Mouse (Mus musculus) ovary, adult 2 months (tissue): ENCODE results near the gene Casp2. TPM values are rescaled to one million over a fixed set of nuclear protein-coding genes. Genes with fewer than 3 reads are reported as not detected.

ENCODE experiments used
- polyA plus RNA-seq: library from polyadenylated mRNA; depleted of rRNA; stranded (reverse); fragments of >200 nt; gene quantifications from 2 replicates; pipeline ENCODE4 v1.2.3, GENCODE M21; 2012; rRNA removed

The Casp2 gene
- polyA plus RNA-seq, result 36.2 and 40.9 TPM in 2 replicates

DNA sequence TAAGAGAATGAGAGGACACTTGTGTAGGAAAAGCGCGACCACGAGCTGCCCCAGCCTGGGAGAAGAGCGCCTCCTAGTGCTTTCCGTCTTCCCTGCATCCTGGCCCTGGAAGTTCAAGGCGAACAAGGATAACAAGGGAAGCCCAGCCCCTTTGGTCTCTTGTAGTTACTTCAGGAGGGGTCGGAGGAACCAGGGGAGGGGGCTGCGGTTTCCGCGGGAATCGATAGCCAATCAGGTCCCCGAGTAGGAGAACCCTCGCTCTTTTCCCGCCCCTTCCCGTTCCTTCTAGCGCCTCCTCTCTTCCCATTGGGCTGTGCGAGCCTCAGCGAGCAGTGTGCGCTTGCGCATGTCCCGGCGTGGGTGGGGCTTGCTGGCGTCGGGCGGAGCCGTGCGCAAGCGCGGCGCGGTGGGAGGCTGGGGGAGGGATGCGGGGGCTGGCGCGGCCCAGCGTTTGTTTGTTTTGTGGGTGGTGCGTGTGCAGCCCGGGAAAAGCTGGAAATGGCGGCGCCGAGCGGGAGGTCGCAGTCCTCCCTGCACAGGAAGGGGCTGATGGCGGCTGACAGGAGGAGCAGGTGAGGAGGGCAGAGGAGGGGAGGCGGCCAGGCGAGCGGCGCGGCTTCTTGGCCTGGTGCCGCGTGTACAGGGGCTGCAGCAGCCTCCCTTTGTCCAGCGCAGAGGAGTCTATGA is at the start of gene Casp2:
Gene Casp2 (plus strand): TSS at position 360 of the 687 bp plus-strand sequence.

DNA sequence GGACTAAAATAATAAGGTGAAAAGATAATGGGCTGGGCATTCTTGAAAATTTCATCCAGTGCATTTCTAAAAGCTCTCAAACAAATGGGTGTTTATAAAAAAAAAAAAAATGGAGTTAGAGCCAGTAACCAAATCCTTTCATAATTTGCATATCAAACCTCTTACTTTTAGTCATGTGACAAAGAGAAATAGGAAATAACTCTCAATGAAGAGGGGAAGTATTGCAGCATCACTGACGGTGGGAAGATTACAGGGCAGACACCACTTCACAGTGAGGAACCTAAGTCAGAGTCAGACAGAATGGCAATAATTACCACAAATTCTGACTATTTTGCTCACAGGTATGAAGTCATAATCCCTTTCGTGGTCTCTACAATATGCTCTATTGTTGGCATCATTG is 49.8 kb upstream of the Casp2 start, which contains the start of gene Tas2r144:
Gene Tas2r144 (plus strand): TSS at position 301 of the 400 bp plus-strand sequence.

DNA sequence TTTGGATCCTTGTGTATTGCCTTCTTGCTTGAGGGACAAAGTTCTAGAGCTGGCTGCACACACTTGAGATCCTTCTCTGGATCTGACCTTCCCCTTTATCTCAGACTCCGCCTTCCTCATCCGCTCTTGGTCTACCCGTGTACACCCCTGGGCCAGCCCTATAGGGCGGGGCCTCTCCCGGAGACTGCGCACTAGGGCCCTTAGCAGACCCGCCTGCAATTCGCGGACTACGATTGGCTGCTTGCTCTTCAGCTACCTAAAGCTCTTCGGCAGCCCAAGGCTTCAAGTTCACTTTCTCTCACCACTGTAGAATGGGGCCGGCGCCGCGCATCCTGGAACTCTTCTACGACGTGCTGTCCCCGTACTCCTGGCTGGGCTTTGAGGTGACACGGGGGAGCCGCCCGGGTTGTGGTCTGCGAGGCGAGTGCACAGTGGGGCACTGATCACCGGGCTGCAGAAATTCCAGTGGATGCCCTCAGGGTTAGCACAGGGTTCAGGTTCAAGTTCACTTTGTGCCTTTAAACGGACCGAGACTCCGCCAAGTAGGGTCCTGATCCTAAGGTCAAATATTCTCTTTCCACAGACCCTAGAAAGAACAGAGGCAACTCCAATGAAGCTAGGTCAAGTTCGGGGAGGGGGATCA is 19.0 kb upstream of the Casp2 start, which contains the start of gene Gstk1:
Gene Gstk1 (plus strand): TSS at position 225 of the 643 bp plus-strand sequence.

DNA sequence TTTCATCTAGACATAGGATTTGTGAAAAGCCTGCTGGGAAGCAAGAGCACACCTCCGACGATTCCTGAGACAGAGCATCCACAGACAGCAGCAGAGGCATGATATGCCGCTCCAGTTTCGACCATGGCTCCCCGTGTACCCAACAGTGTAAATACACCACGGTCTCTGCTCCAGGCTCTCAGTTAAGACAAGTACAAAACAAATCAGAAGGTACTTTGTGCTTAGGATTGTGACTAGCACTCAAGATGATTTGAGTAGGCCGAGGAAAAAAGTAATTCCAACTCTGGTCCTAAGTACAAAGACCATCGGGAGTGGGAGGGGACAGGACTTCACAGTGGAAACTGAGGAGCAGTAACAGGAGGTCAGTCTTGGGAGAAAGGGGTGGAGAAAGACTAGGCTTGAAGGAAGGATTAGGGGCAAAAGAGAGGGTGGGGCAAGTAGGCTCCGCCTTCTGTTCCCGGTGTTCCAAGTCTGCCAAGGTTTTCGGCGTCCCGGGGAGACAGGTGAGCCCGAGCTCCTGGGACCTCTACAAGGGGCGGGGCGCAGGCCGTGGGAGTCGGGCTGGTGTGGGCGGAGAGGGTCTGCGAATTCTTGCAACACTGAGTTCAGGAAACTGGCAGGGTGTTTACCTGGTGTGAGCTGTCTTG is 3.1 kb upstream of the Casp2 start, which contains the start of gene Tmem139:
Gene Tmem139 (plus strand): TSS at position 447 of the 647 bp plus-strand sequence.

GRCm38 (mm10) chr6:42286448-42286847 is 21.7 kb downstream of the Casp2 start, which contains the start of gene Clcn1:
Gene Clcn1 (plus strand): TSS chr6:42286685.

DNA sequence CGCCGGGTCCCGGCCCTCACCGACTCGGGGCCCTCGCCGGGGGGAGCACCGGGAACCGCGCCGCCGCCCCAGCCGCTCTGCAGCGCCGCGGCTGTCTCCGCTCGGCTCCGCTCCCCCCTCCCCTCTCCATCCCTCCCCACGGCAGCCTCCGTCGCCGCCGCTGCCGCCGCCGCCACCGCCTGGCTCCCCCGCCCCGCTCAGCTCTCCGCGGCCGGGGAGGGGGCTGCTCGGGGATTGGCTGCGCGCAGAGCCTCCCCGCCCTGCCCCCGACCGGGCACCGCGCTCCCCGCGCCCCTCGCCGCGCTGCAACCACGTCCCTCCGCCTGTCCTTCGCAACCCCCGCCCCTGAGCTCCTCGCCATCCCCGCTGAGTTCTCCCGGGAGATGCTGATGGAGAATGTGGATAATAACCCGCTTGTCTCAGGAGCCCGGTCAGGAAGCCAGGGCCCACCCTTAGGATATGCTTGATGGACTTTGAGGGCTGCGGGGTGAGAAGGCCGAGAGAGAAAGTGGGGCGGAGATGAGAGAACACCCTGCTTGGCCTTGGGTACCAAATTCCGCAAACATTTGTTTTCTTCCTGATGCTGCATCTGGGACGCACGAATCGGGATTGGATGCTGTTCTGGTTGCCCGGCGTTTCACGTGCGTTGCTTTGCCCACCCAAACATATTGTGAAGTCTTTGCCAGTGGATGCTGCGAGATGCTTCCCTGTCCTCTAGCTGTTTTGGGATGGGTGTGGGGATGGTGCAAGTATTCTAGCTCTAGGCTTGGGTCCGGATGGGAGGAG is 59.9 kb downstream of the Casp2 start, which contains the start of gene Fam131b:
Gene Fam131b (minus strand): TSS at position 162 of the 786 bp plus-strand sequence.

Other genes starting within 250 kb of the Casp2 start
- gene Sva, start 226.6 kb upstream of the Casp2 start, polyA plus RNA-seq, result not detected in 2 replicates
- gene Tas2r139, start 124.0 kb upstream of the Casp2 start, polyA plus RNA-seq, result not detected in 2 replicates
- gene Tas2r144, start 49.7 kb upstream of the Casp2 start, polyA plus RNA-seq, result not detected in 2 replicates
- 11.7 and 18.3 TPM in 2 replicates for gene Gstk1, start 19.1 kb upstream of the Casp2 start, polyA plus RNA-seq
- 1.6 and 1.7 TPM in 2 replicates for gene Tmem139, start 3.0 kb upstream of the Casp2 start, polyA plus RNA-seq
- gene Clcn1, start 21.7 kb downstream of the Casp2 start, polyA plus RNA-seq, result 0.23 and 0.29 TPM in 2 replicates
- gene Fam131b, start 59.7 kb downstream of the Casp2 start, polyA plus RNA-seq, result 0.63 and 0.67 TPM in 2 replicates
- 300 and 324 TPM in 2 replicates for gene Zyx, start 84.6 kb downstream of the Casp2 start, polyA plus RNA-seq
- gene Epha1, start 108.3 kb downstream of the Casp2 start, polyA plus RNA-seq, result 5.2 and 5.5 TPM in 2 replicates
- gene Tas2r143, start 135.3 kb downstream of the Casp2 start, polyA plus RNA-seq, result 0.33 TPM in 1 of 2 replicates, not detected in the other
- not detected in 2 replicates for gene Tas2r135, start 140.4 kb downstream of the Casp2 start, polyA plus RNA-seq
- gene Tas2r126, start 169.6 kb downstream of the Casp2 start, polyA plus RNA-seq, result not detected in 2 replicates
- gene Olfr458, start 200.2 kb downstream of the Casp2 start, polyA plus RNA-seq, result not detected in 2 replicates
- not detected in 2 replicates for gene Olfr457, start 211.3 kb downstream of the Casp2 start, polyA plus RNA-seq
- gene Olfr456, start 222.2 kb downstream of the Casp2 start, polyA plus RNA-seq, result not detected in 2 replicates